Mouse (Mus musculus): ENCODE results near the gene Zdhhc11. TPM values are rescaled to one million over a fixed set of nuclear protein-coding genes. Genes with fewer than 3 reads are reported as not detected.

Gene Zdhhc11
- total RNA-seq, 2 experiments from 2014 or later = not detected

Other genes starting within 250 kb of the Zdhhc11 start
- 4.3 and 7.5 TPM in 2 replicates for gene Slc12a7, start 230.8 kb upstream of the Zdhhc11 start, total RNA-seq (2015)
- gene Slc12a7, start 230.8 kb upstream of the Zdhhc11 start, total RNA-seq (2017) = 3.4 and 3.6 TPM in 2 replicates
- gene Nkd2, start 116.2 kb upstream of the Zdhhc11 start, total RNA-seq (2015) = not detected in 2 replicates
- gene Nkd2, start 116.2 kb upstream of the Zdhhc11 start, total RNA-seq (2017) = not detected in 2 replicates
- gene Trip13, start 26.1 kb upstream of the Zdhhc11 start, total RNA-seq (2015) = 60.1 and 62.4 TPM in 2 replicates
- gene Trip13, start 26.1 kb upstream of the Zdhhc11 start, total RNA-seq (2017) = 49.5 and 60.7 TPM in 2 replicates
- gene Brd9, start 26.0 kb upstream of the Zdhhc11 start, total RNA-seq (2015) = 50.8 and 54.4 TPM in 2 replicates
- gene Brd9, start 26.0 kb upstream of the Zdhhc11 start, total RNA-seq (2017) = 99.9 and 112 TPM in 2 replicates
- 0.17 TPM in 1 of 2 replicates, not detected in the other for gene Tppp, start 45.6 kb downstream of the Zdhhc11 start, total RNA-seq (2015)
- gene Tppp, start 45.6 kb downstream of the Zdhhc11 start, total RNA-seq (2017) = 0.04 and 0.17 TPM in 2 replicates
- gene Cep72, start 98.4 kb downstream of the Zdhhc11 start, total RNA-seq (2015) = 9.9 and 13.8 TPM in 2 replicates
- 11.0 and 12.6 TPM in 2 replicates for gene Cep72, start 98.4 kb downstream of the Zdhhc11 start, total RNA-seq (2017)
- not detected in 2 replicates for gene Slc9a3, start 157.6 kb downstream of the Zdhhc11 start, total RNA-seq (2015)
- not detected in 2 replicates for gene Slc9a3, start 157.6 kb downstream of the Zdhhc11 start, total RNA-seq (2017)
- gene Exoc3, start 244.9 kb downstream of the Zdhhc11 start, total RNA-seq (2015) = 19.5 and 24.5 TPM in 2 replicates
- 27.9 and 43.2 TPM in 2 replicates for gene Exoc3, start 244.9 kb downstream of the Zdhhc11 start, total RNA-seq (2017)